Mouse (Mus musculus) hindbrain, embryonic 14.5 days (tissue): ENCODE results near the gene Gm9964. TPM values are rescaled to one million over a fixed set of nuclear protein-coding genes. Genes with fewer than 3 reads are reported as not detected.

Experiments
- ATAC-seq: fragments of 200-750 bp; cut with Nextera tagmentation; 2 replicates; pipeline ENCODE4 v1.8.0; 2017; ENCODE audit warnings: moderate number of reproducible peaks, mild to moderate bottlenecking, moderate TSS enrichment, moderate library complexity; ENCODE audit not compliant: low FRiP score
- DNase-seq: peaks from one replicate; pipeline ENCODE4 v3.0.0-alpha.2; 2015; ENCODE audit warnings: low spot score
- H3K27ac ChIP-seq: fragments of 300-500 bp; sonication (generic); 2 replicates; pipeline ENCODE4 v1.5.1; 2014; ENCODE audit warnings: mild to moderate bottlenecking, moderate library complexity
- H3K27me3 ChIP-seq: fragments of 300-500 bp; sonication (generic); 2 replicates; pipeline ENCODE4 v1.6.1; 2014; ENCODE audit warnings: mild to moderate bottlenecking, low read length, mixed read lengths; ENCODE audit not compliant: control insufficient read depth, insufficient read depth
- H3K36me3 ChIP-seq: fragments of 300-500 bp; sonication (generic); replicated peaks from 2 replicates; pipeline ENCODE4 v1.6.1; 2014; ENCODE audit not compliant: control insufficient read depth, insufficient read depth
- H3K4me1 ChIP-seq: fragments of 300-500 bp; sonication (generic); replicated peaks from 2 replicates; pipeline ENCODE4 v1.6.1; 2014; ENCODE audit warnings: antibody characterized with exemption, low read length, mixed read lengths; ENCODE audit not compliant: control insufficient read depth, insufficient read depth
- H3K4me2 ChIP-seq: fragments of 300-500 bp; sonication (generic); replicated peaks from 2 replicates; pipeline ENCODE4 v1.6.1; 2014; ENCODE audit warnings: mild to moderate bottlenecking, moderate library complexity
- H3K4me3 ChIP-seq: fragments of 300-500 bp; sonication (generic); replicated peaks from 2 replicates; pipeline ENCODE4 v1.5.1; 2014; ENCODE audit warnings: mild to moderate bottlenecking, low read length
- H3K9ac ChIP-seq: fragments of 300-500 bp; sonication (generic); 2 replicates; pipeline ENCODE4 v1.6.1; 2014
- H3K9me3 ChIP-seq: fragments of 300-500 bp; sonication (generic); 2 replicates; pipeline ENCODE4 v1.6.1; 2016; ENCODE audit warnings: low read length; ENCODE audit not compliant: control insufficient read depth
- WGBS: fragments of 180-500 bp; shearing (Covaris S2); extraction: QIAGEN DNeasy Blood & Tissue Kit; methylation state at CpG from one replicate; pipeline ENCODE4 v1.1.7; 2014; 5-methylcytosine and 5-hydroxymethylcytosine counted together
- polyA plus RNA-seq: library from polyadenylated mRNA; unstranded; fragments of >200 nt; fragmentation: Nextera tagmentation; extraction: Ambion mirVana; gene quantifications from 2 replicates; pipeline ENCODE4 v1.2.1, GENCODE M21; 2014

The Gm9964 gene
- polyA plus RNA-seq: not detected in 2 replicates

GRCm38 (mm10) chr11:79296856-79297491 is at the start of gene Gm9964:
Gene Gm9964, minus strand, starts transcription at chr11:79296906.
- no peak within 1 kb of the TSS for H3K4me2 ChIP-seq
- H3K36me3 ChIP-seq: no peaks in the 10 kb centered on the region
- H3K9me3 ChIP-seq: no peaks in the 10 kb centered on the region
- no peaks in the 10 kb centered on the region for H3K4me1 ChIP-seq
- no peak within 1 kb of the TSS for H3K4me3 ChIP-seq
- DNase-seq (no peak), ATAC-seq (no peak)
- H3K27me3 ChIP-seq: no peaks in the 10 kb centered on the region
- no peak within 1 kb of the TSS for H3K9ac ChIP-seq
- no peak within 1 kb of the TSS for H3K27ac ChIP-seq
- 77% methylated on average over 5 of the region's 5 CpGs for WGBS

GRCm38 (mm10) chr11:79339808-79340781 is 43.4 kb upstream of the Gm9964 start:
- DNase-seq (peak; percentile 46), ATAC-seq (peak; percentile 73)
- Histone ChIP-seq H3K27ac (peak overlapping the region; percentile 94), H3K36me3 (peaks cover 19% of the 10 kb centered on the region), H3K4me1 (peaks cover 14% of the 10 kb centered on the region), H3K9ac (peak overlapping the region; percentile 94), H3K27me3 (no peaks in the 10 kb centered on the region), H3K9me3 (no peaks in the 10 kb centered on the region), H3K4me2 (peak overlapping the region; percentile 85), H3K4me3 (peak overlapping the region; percentile 98)
- WGBS: 0% methylated on average over 38 of the region's 63 CpGs

GRCm38 (mm10) chr11:79339234-79339807 is 42.6 kb upstream of the Gm9964 start, which contains the start of gene Nf1:
Gene Nf1, plus strand, starts transcription at chr11:79339693.
- peak within 1 kb of the TSS; percentile 94 for H3K9ac ChIP-seq
- H3K4me1 ChIP-seq: peaks cover 14% of the 10 kb centered on the region
- H3K27ac ChIP-seq: peak within 1 kb of the TSS; percentile 94
- ATAC-seq: peak; percentile 93
- peak; percentile 97 for DNase-seq
- H3K36me3 ChIP-seq: peaks cover 13% of the 10 kb centered on the region
- peak within 1 kb of the TSS; percentile 98 for H3K4me3 ChIP-seq
- peak within 1 kb of the TSS; percentile 85 for H3K4me2 ChIP-seq
- H3K9me3 ChIP-seq: no peaks in the 10 kb centered on the region
- H3K27me3 ChIP-seq: no peaks in the 10 kb centered on the region
- WGBS: under 1% methylated on average over 48 of the region's 49 CpGs

GRCm38 (mm10) chr11:79338621-79339020 is 41.9 kb upstream of the Gm9964 start:
- peak overlapping the region; percentile 98 for H3K4me3 ChIP-seq
- peak overlapping the region; percentile 94; the same call in 1 of the 2 replicates for H3K27ac ChIP-seq
- H3K36me3 ChIP-seq: peaks cover 12% of the 10 kb centered on the region; the same call in 1 of the 2 replicates
- no peak for ATAC-seq
- H3K4me2 ChIP-seq: peak overlapping the region; percentile 76
- 51% methylated on average over 4 of the region's 4 CpGs for WGBS
- DNase-seq: no peak
- H3K27me3 ChIP-seq: no peaks in the 10 kb centered on the region
- H3K4me1 ChIP-seq: peaks cover 14% of the 10 kb centered on the region
- H3K9ac ChIP-seq: peak overlapping the region; percentile 94
- no peaks in the 10 kb centered on the region for H3K9me3 ChIP-seq

- no peak overlapping the region for H3K27ac ChIP-seq
- no peak overlapping the region for H3K4me2 ChIP-seq
- DNase-seq (no peak), ATAC-seq (no peak)
- no peak overlapping the region for H3K9ac ChIP-seq
- 93% methylated on average over 5 of the region's 5 CpGs for WGBS
- no peaks in the 10 kb centered on the region for H3K9me3 ChIP-seq
- no peak overlapping the region for H3K4me3 ChIP-seq
- no peaks in the 10 kb centered on the region for H3K27me3 ChIP-seq
- H3K4me1 ChIP-seq: peaks cover 14% of the 10 kb centered on the region
- H3K36me3 ChIP-seq: 0 out of 2 replicates have a peak, but pooled peaks cover 3% of the 10 kb centered on the region
These were observed 40.1 kb upstream of the Gm9964 start for GRCm38 (mm10) chr11:79336722-79337267.

GRCm38 (mm10) chr11:79335077-79335476 is 38.4 kb upstream of the Gm9964 start:
- Histone ChIP-seq H3K27ac (no peak overlapping the region), H3K9me3 (no peaks in the 10 kb centered on the region), H3K27me3 (no peaks in the 10 kb centered on the region), H3K9ac (no peak overlapping the region), H3K4me1 (no peaks in the 10 kb centered on the region), H3K4me3 (no peak overlapping the region), H3K4me2 (no peak overlapping the region), H3K36me3 (no peaks in the 10 kb centered on the region)
- no peak for DNase-seq
- 95% methylated on average over 6 of the region's 6 CpGs for WGBS
- no peak for ATAC-seq

- Histone ChIP-seq H3K27ac (no peak overlapping the region), H3K4me3 (no peak overlapping the region), H3K27me3 (no peaks in the 10 kb centered on the region), H3K4me2 (no peak overlapping the region), H3K36me3 (no peaks in the 10 kb centered on the region), H3K9ac (no peak overlapping the region), H3K4me1 (no peaks in the 10 kb centered on the region), H3K9me3 (no peaks in the 10 kb centered on the region)
- DNase-seq: no peak
- ATAC-seq: no peak
- 94% methylated on average over 1 of the region's 1 CpGs for WGBS
These were observed 32.9 kb upstream of the Gm9964 start for GRCm38 (mm10) chr11:79329585-79329984.

- Histone ChIP-seq H3K36me3 (no peaks in the 10 kb centered on the region), H3K9me3 (no peaks in the 10 kb centered on the region), H3K9ac (no peak overlapping the region), H3K27me3 (no peaks in the 10 kb centered on the region), H3K27ac (no peak overlapping the region), H3K4me2 (no peak overlapping the region), H3K4me3 (no peak overlapping the region), H3K4me1 (no peaks in the 10 kb centered on the region)
- 88% methylated on average over 4 of the region's 4 CpGs for WGBS
- DNase-seq (no peak), ATAC-seq (no peak)
These were observed 31.4 kb upstream of the Gm9964 start for GRCm38 (mm10) chr11:79328060-79328459.

- WGBS: 24% methylated on average over 4 of the region's 4 CpGs
- Histone ChIP-seq H3K27ac (no peak overlapping the region), H3K9ac (no peak overlapping the region), H3K4me3 (no peak overlapping the region), H3K4me1 (no peaks in the 10 kb centered on the region), H3K9me3 (no peaks in the 10 kb centered on the region), H3K27me3 (no peaks in the 10 kb centered on the region), H3K4me2 (no peak overlapping the region), H3K36me3 (no peaks in the 10 kb centered on the region)
- ATAC-seq: no peak
- no peak for DNase-seq
These were observed 30.4 kb upstream of the Gm9964 start for GRCm38 (mm10) chr11:79327106-79327505.
